Mouse (Mus musculus) lung, adult 2 months (tissue): ENCODE results near the gene L2hgdh.

ENCODE experiments used
- CTCF ChIP-seq: fragments of 200-500 bp; IDR thresholded peaks from 2 replicates; pipeline ENCODE4 v1.5.1; 2011; ENCODE audit warnings: mild to moderate bottlenecking, low read length, control low read depth; ENCODE audit not compliant: insufficient read depth
- POLR2A ChIP-seq: fragments of 200-500 bp; IDR thresholded peaks from 2 replicates; pipeline ENCODE4 v1.6.1; 2011; ENCODE audit warnings: low read depth, mild to moderate bottlenecking, control low read depth, low read length, borderline replicate concordance; ENCODE audit errors: extremely low read depth

DNA sequence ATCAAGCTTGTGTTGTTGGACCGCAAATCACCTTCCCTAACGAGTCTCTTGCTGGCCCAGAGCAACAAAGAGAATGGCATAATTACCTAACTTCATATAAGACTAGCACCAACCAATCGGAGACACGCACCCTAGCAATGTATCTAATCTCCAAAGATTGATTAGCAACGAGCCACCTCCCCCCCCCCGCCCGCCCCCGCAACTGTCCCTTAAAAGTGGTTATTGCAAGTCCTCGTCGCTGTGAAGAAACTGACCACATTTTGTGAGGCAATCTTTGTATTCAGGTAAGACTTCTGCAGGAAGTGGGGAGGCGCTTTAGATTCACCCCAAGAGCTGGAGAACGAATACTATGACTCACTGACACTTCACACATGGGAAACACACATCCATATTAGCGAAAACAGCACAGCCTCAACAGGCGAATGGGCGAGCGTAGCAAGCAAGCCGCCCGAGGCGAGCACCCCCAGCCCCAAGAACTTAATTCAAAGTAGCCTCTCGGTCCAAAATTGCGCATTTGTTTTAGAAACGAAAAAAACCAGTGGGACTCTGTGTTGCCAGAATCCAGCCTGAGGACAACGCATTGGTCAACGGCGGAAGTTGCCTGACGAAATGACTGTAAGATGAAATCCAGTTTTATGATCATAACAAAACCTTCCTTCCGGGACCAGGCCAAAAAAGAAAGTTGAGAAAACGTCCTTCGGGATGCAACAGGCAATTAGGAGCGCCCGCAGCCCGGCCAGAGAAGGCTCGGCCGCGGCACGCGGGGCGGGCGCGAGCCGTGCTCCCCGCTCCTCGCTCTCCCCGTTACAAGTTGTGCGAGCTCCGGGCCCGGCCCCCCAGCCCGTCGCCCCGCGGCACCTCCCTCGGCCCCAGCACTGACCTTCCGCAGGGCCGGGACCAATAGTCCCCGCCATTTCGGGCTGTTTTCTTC, 43.8 kb downstream of the L2hgdh start:
- no peak for TF ChIP-seq POLR2A
- no peak for TF ChIP-seq CTCF
